ENCODE assay signal across 9 mouse cellular contexts in the genomic region with DNA sequence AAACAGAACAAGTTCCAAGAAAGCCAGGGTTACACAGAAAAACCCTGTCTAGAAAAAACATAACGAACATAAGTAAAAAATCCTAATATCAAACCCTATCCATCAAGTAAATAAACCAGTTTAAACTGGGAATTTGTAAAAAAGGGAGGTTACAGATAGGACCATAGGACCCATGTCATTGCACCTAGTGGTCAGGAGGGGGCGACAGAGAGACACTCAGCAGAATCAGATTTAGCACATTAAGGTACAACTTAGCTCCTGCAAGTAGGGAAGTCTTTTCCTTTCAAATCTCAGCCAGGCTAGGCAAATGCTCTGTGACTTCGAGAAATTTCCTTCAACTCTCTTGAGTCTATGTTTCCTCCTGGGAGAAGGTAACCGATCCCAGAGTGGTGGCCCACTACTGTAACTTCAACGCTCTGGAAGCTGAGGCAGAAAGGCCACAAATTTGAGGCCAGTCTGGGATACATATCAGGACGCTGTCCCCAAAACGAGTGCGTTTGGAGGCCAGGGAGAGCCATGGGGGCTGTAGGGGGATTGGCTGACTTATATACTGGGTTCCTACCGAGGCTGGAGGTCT. TPM values are rescaled to one million over a fixed set of nuclear protein-coding genes. Genes with fewer than 3 reads are reported as not detected.
DNase-seq lines count a peak whose midpoint lies in the region; ATAC-seq and TF ChIP-seq lines count a peak whose summit lies in the region.
"Had no signal": no experiment of that assay in that cellular context is flagged by ENCODE, and none has a peak within 500 bp of the region (broad histone marks: within the 10 kb centered on the region; RNA-seq: fewer than 3 reads in every experiment).

No protein-coding gene starts in this region.

- ATAC-seq in Patski, result no peak
- no peak for ATAC-seq in kidney, embryonic 14.5 days (ENCODE audit: low FRiP score, low TSS enrichment)
- ATAC-seq in liver, embryonic 11.5 days (replicated peaks; ENCODE audit: low FRiP score), result no peak; the same call in 1 of the 2 replicates
- ATAC-seq in neural tube, embryonic 13.5 days (ENCODE audit: low read depth), result no peak

- no peaks in the 10 kb centered on the region for H3K79me3 ChIP-seq in C2C12 (ENCODE audit: low read depth)

- TF ChIP-seq CTCF in C2C12 (IDR thresholded peaks at IDR 0.05; ENCODE audit: control insufficient read depth, insufficient read depth, insufficient read length) (peak; percentile 28), Patski (IDR thresholded peaks at IDR 0.05) (peak; percentile 91)

- H3K79me2 ChIP-seq in C2C12 (ENCODE audit: control insufficient read depth, insufficient read depth), result no peaks in the 10 kb centered on the region

- no peak overlapping the region for H3K4me3 ChIP-seq in C2C12 (ENCODE audit: insufficient read depth, poor library complexity, severe bottlenecking)
- no peak overlapping the region for H3K4me3 ChIP-seq in heart, embryonic 10.5 days
- no peak overlapping the region; the same call in 1 of the 2 replicates for H3K4me3 ChIP-seq in kidney, embryonic 14.5 days (ENCODE audit: low read length)
- no peak overlapping the region for H3K4me3 ChIP-seq in liver, embryonic 11.5 days (ENCODE audit: low read depth, low read length)
- no peak overlapping the region for H3K4me3 ChIP-seq in neural tube, embryonic 13.5 days
- H3K4me3 ChIP-seq: liver, embryonic 13.5 days had no signal

- in situ Hi-C loops in Patski (cut with MboI; ENCODE audit: low pct_unique_long_range_greater_than_20kb), result loop anchor here (5.0 kb wide), 1 partner anchor 93 kb away; no protein-coding TSS in a partner anchor

- H3K36me3 ChIP-seq in C2C12 (ENCODE audit: control insufficient read depth, insufficient read depth), result peaks cover 27% of the 10 kb centered on the region
- H3K36me3 ChIP-seq in heart, embryonic 10.5 days, result peaks cover 75% of the 10 kb centered on the region
- peaks cover 47% of the 10 kb centered on the region for H3K36me3 ChIP-seq in kidney, embryonic 14.5 days (ENCODE audit: control insufficient read depth, insufficient read depth, low read length)
- peaks cover 5% of the 10 kb centered on the region; the same call in 1 of the 2 replicates for H3K36me3 ChIP-seq in liver, embryonic 11.5 days (ENCODE audit: control insufficient read depth, insufficient read depth, low read length)
- H3K36me3 ChIP-seq in neural tube, embryonic 13.5 days, result peaks cover 60% of the 10 kb centered on the region
- H3K36me3 ChIP-seq: liver, embryonic 13.5 days had no signal

- H3K27me3 ChIP-seq in C2C12 (ENCODE audit: control insufficient read depth, insufficient read depth, insufficient read length), result no peaks in the 10 kb centered on the region
- no peaks in the 10 kb centered on the region for H3K27me3 ChIP-seq in Patski
- H3K27me3 ChIP-seq in heart, embryonic 10.5 days (ENCODE audit: insufficient read depth, poor library complexity, severe bottlenecking), result no peaks in the 10 kb centered on the region
- no peaks in the 10 kb centered on the region for H3K27me3 ChIP-seq in kidney, embryonic 14.5 days (ENCODE audit: control insufficient read depth, insufficient read depth, low read length)
- H3K27me3 ChIP-seq in liver, embryonic 11.5 days (replicated peaks; ENCODE audit: control insufficient read depth, insufficient read depth, low read length), result no peaks in the 10 kb centered on the region
- H3K27me3 ChIP-seq in neural tube, embryonic 13.5 days, result no peaks in the 10 kb centered on the region
- H3K27me3 ChIP-seq: liver, embryonic 13.5 days had no signal

- CTCF ChIA-PET in Patski (lab: Charles Lee), result interaction anchor here (0.7 to 4.2 kb wide), 18 partner anchors 8 to 199 kb away, joined by 3 to 40 read pairs (median 4); no protein-coding TSS in a partner anchor

- DNase-seq in Patski (ENCODE audit: low read depth, low spot score), result peak; percentile 27
- peak; percentile 52 to 60 for DNase-seq in cerebellum, postnatal 36 days
- no peak for DNase-seq in heart, embryonic 10.5 days (ENCODE audit: low spot score)
- DNase-seq in liver, embryonic 11.5 days (ENCODE audit: low spot score), result no peak
- DNase-seq in thymus, postnatal 4 days, result peak; percentile 60
- DNase-seq: liver, embryonic 13.5 days had no signal

- H3K4me2 ChIP-seq in kidney, embryonic 14.5 days (replicated peaks; ENCODE audit: low read depth, low read length), result no peak overlapping the region; the same call in 1 of the 2 replicates
- H3K4me2 ChIP-seq in liver, embryonic 11.5 days, result no peak overlapping the region
- H3K4me2 ChIP-seq in neural tube, embryonic 13.5 days, result no peak overlapping the region
- H3K4me2 ChIP-seq: liver, embryonic 13.5 days had no signal

- H3K4me1 ChIP-seq in heart, embryonic 10.5 days, result no peaks in the 10 kb centered on the region
- H3K4me1 ChIP-seq in kidney, embryonic 14.5 days (ENCODE audit: control insufficient read depth, insufficient read depth, low read length), result 0 out of 2 replicates have a peak, but pooled peaks cover 4% of the 10 kb centered on the region
- no peaks in the 10 kb centered on the region for H3K4me1 ChIP-seq in liver, embryonic 11.5 days (replicated peaks; ENCODE audit: control insufficient read depth, insufficient read depth, low read length)
- no peaks in the 10 kb centered on the region for H3K4me1 ChIP-seq in neural tube, embryonic 13.5 days (replicated peaks)

- WGBS in heart, embryonic 10.5 days, result 57% methylated on average over 9 of the region's 9 CpGs
- 68% methylated on average over 9 of the region's 9 CpGs for WGBS in kidney, embryonic 14.5 days
- WGBS in liver, embryonic 11.5 days, result 46% methylated on average over 9 of the region's 9 CpGs
- WGBS in neural tube, embryonic 13.5 days, result 73% methylated on average over 9 of the region's 9 CpGs

- no peak overlapping the region for H3K9ac ChIP-seq in kidney, embryonic 14.5 days (ENCODE audit: low read depth, low read length)
- no peak overlapping the region for H3K9ac ChIP-seq in liver, embryonic 11.5 days (ENCODE audit: low read depth, low read length)
- no peak overlapping the region for H3K9ac ChIP-seq in neural tube, embryonic 13.5 days
- H3K9ac ChIP-seq: liver, embryonic 13.5 days had no signal

- no peaks in the 10 kb centered on the region for H3K9me3 ChIP-seq in heart, embryonic 10.5 days
- H3K9me3 ChIP-seq in kidney, embryonic 14.5 days (ENCODE audit: control insufficient read depth, low read length), result no peaks in the 10 kb centered on the region
- H3K9me3 ChIP-seq in liver, embryonic 11.5 days (ENCODE audit: control insufficient read depth, low read length), result no peaks in the 10 kb centered on the region
- H3K9me3 ChIP-seq in neural tube, embryonic 13.5 days, result no peaks in the 10 kb centered on the region
- H3K9me3 ChIP-seq: liver, embryonic 13.5 days had no signal

- no peak overlapping the region for H3ac ChIP-seq in C2C12 (ENCODE audit: control insufficient read depth, insufficient read length, low read depth)

- POLR2A ChIA-PET in Patski (lab: Charles Lee), result interaction anchor here (1.7 to 1.8 kb wide), 2 partner anchors 9 to 10 kb away, joined by 4 read pairs; no protein-coding TSS in a partner anchor

- H3K27ac ChIP-seq in heart, embryonic 10.5 days, result peak overlapping the region; percentile 62; the same call in 1 of the 2 replicates
- H3K27ac ChIP-seq in kidney, embryonic 14.5 days (ENCODE audit: low read depth, low read length), result peak overlapping the region; percentile 70; the same call in 1 of the 2 replicates
- peak overlapping the region; percentile 54; the same call in 1 of the 2 replicates for H3K27ac ChIP-seq in liver, embryonic 11.5 days (ENCODE audit: low read depth, low read length)
- H3K27ac ChIP-seq in neural tube, embryonic 13.5 days (replicated peaks), result peak overlapping the region; percentile 76
- H3K27ac ChIP-seq: liver, embryonic 13.5 days had no signal

TF ChIP-seq in C2C12, 6 proteins besides CTCF, POLR2A, EP300 and RAD21:
- TF ChIP-seq CEBPB (IDR thresholded peaks at IDR 0.05; ENCODE audit: low read depth) (no peak), MYOG (IDR thresholded peaks at IDR 0.05; ENCODE audit: control insufficient read depth, extremely low read depth, insufficient read length) (no peak), MAX (IDR thresholded peaks at IDR 0.05) (no peak), FOSL1 (IDR thresholded peaks at IDR 0.05; ENCODE audit: insufficient read depth, low read length, poor library complexity, severe bottlenecking) (no peak), MYOD1 (IDR thresholded peaks at IDR 0.05; ENCODE audit: control insufficient read depth, insufficient read length, low read depth) (no peak)
TF ChIP-seq in C2C12: peak in this region for 0.

RNA-seq across cellular contexts. Expression of a gene that starts 59.4 kb away (rescaled TPM):
- 75.9 TPM for polyA plus RNA-seq in C2C12 (2012; fragmentation: generic; extraction: Trizol)
- polyA plus RNA-seq in Patski (2021), result 230 TPM
- polyA plus RNA-seq in heart, embryonic 10.5 days (2016; fragmentation: Nextera tagmentation; extraction: Ambion mirVana), result 130 and 141 TPM in 2 replicates
- 131 and 196 TPM in 2 replicates for polyA plus RNA-seq in kidney, embryonic 14.5 days (2014; fragmentation: Nextera tagmentation; extraction: Ambion mirVana)
- 108 and 115 TPM in 2 replicates for polyA plus RNA-seq in liver, embryonic 11.5 days (2014; fragmentation: Nextera tagmentation; extraction: Ambion mirVana)
- polyA plus RNA-seq in neural tube, embryonic 13.5 days (2015; fragmentation: Nextera tagmentation; extraction: Ambion mirVana), result 188 and 247 TPM in 2 replicates

Comparison
In these comparisons a context has a peak if more than half of its experiments do, and no peak if none do; other contexts are left out.
1. DNase-seq: peak in Patski (single experiment), cerebellum, postnatal 36 days (2 of 2) and thymus, postnatal 4 days (single experiment); none in heart, embryonic 10.5 days (single experiment) and liver, embryonic 11.5 days (single experiment).
2. Peak in every context shown above with its lines, with median percentiles within 50 percentile points of each other: H3K27ac ChIP-seq.